Mouse (Mus musculus): ENCODE results near the gene Nabp1. TPM values are rescaled to one million over a fixed set of nuclear protein-coding genes. Genes with fewer than 3 reads are reported as not detected.
A peak's percentile ranks its signal among the peaks of the same experiment; 100 is the strongest.

Gene Nabp1
- total RNA-seq (2015; ENCODE audit: low replicate concordance), result 6.1 and 16.3 TPM in 2 replicates
- 14.8 and 16.7 TPM in 2 replicates for total RNA-seq (2017; ENCODE audit: low replicate concordance)

GRCm38 (mm10) chr1:51478262-51479026 lies at the start of gene Nabp1:
Gene Nabp1, minus strand, starts transcription at chr1:51478425.
- peak; percentile 99 for ATAC-seq (replicated peaks; ENCODE audit: low FRiP score, poor library complexity, severe bottlenecking)

DNA sequence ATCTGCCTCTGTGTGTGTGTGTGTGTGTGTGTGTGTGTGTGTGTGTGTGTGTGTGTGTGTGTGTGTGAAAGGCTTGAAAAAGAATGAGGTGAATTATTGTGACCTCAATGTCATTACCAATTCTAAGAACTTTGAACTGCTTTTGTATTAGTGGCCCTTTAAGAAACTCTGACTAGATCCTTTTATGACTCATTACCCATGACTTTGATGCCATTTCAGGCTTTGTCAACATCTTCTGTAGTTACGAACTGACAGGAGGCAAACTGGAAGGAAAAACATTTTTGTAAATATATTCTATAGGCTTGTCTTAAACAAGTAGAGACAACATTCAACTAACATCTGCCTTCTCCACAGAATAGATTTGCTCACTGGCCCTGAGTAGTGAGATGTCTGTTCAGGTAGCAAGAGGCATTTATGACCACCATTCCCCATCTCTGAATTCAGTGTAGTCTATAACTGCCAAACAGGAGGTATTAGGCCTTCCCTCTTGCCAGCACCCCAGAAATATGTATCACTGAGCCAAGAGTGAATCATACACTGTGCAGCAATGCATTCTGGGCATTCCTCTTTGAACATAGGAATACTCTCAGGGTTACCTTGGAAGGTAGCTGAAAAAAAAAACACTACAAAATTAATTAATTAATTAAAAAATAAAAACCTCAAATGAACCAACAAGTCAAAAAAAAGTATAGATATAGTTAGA lies 47.5 kb upstream of the Nabp1 start:
- no peak for ATAC-seq (replicated peaks; ENCODE audit: low FRiP score, poor library complexity, severe bottlenecking)

- ATAC-seq (replicated peaks; ENCODE audit: low FRiP score, poor library complexity, severe bottlenecking), result no peak
These were observed 43.4 kb upstream of the Nabp1 start for GRCm38 (mm10) chr1:51521651-51522050.

GRCm38 (mm10) chr1:51520246-51520780 lies 42.1 kb upstream of the Nabp1 start:
- ATAC-seq (replicated peaks; ENCODE audit: low FRiP score, poor library complexity, severe bottlenecking), result no peak

DNA sequence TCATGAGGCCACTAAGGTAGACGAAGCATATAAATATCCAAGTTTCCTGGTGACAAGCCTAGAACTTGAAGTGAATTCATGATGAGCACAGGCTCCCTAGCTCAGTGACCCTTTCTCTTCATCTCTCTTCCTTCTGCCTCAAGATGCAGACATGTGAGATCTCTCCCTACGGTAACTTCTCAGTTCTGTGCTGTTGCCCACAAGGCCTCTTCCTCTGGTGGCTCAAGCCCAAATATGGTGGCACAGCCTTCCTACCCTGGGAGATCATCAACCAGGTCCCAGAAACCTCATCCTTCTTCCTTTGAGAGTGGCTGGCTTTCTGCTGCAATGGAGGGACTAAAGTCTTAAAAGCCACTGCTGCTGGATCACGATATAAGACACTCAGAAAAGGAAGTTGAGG lies 40.9 kb upstream of the Nabp1 start:
- ATAC-seq (replicated peaks; ENCODE audit: low FRiP score, poor library complexity, severe bottlenecking), result no peak

DNA sequence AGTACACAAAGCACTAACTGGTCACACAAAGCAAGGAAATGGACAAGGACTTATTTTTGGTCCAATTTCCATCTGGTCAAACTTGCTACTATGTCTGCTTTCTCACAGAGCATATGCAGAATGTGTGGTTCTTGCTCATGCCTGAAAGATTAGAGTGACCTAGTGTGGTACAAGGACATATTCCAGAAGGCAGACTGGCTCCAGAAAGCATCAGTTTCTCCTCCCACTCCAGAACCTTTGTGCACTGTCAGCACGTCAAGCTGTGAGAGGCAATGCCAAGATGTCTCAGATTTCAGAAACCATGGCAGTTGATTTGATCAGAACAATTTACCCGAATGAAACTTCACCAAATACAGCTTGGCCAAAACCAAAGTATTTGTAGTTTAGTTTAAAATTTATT lies 37.4 kb upstream of the Nabp1 start:
- no peak for ATAC-seq (replicated peaks; ENCODE audit: low FRiP score, poor library complexity, severe bottlenecking)

DNA sequence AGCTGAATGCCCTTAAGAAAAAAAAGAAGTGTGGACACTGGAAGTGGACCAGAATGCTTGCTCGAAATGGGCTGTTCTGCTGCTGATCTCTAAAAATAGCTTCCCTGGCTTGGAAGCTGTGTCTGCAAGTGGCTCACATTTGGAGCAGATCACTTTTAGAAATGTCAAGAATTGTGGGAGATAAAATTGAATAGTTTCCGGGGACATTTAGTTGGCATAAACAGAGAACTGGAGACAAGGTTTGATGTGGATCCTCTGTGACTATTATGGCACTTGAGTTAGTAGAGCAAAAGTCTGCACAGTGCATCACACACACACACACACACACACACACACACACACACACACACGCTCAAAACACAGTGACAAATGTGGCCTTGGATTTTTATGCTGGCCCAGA lies 36.8 kb upstream of the Nabp1 start:
- no peak for ATAC-seq (replicated peaks; ENCODE audit: low FRiP score, poor library complexity, severe bottlenecking)

- ATAC-seq (replicated peaks; ENCODE audit: low FRiP score, poor library complexity, severe bottlenecking), result no peak
These were observed 36.2 kb upstream of the Nabp1 start for GRCm38 (mm10) chr1:51514379-51514778.

DNA sequence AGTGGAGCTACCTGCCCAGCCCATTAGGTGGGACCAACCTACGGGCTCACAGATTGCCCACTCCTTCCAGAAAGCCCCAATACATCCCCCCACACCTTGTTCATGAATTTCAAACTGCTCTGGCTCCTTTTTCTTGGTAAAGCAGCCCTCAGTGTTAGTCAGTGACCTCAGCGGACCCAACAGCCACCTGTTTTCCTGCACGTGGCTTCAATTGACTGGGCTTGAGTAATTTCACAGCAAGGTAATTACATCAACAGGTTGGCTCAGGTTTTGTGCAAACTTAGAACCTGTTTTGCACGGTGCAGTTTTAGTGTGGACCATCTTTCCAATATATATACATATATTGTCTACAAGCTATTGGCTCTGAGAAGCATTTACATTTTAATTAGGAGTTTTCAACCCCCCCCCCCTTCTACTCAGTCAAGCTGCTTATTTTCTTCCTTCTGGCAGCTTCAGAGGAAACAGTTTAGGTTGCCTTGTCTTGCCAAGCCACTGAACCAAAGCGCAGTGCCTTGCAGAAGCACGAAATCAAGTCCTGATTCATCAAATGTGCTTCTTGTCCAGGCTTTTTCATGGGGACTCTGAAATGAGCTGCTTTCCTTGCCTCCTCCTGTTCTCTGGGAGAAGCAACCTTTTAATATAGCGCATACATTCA lies 35.0 kb upstream of the Nabp1 start:
- no peak for ATAC-seq (replicated peaks; ENCODE audit: low FRiP score, poor library complexity, severe bottlenecking)

- no peak for ATAC-seq (replicated peaks; ENCODE audit: low FRiP score, poor library complexity, severe bottlenecking)
These were observed 34.1 kb upstream of the Nabp1 start for GRCm38 (mm10) chr1:51512326-51512725.

- ATAC-seq (replicated peaks; ENCODE audit: low FRiP score, poor library complexity, severe bottlenecking), result no peak
These were observed 31.6 kb upstream of the Nabp1 start for GRCm38 (mm10) chr1:51509776-51510175.

- ATAC-seq (replicated peaks; ENCODE audit: low FRiP score, poor library complexity, severe bottlenecking), result no peak
These were observed 30.9 kb upstream of the Nabp1 start for GRCm38 (mm10) chr1:51509083-51509482.

DNA sequence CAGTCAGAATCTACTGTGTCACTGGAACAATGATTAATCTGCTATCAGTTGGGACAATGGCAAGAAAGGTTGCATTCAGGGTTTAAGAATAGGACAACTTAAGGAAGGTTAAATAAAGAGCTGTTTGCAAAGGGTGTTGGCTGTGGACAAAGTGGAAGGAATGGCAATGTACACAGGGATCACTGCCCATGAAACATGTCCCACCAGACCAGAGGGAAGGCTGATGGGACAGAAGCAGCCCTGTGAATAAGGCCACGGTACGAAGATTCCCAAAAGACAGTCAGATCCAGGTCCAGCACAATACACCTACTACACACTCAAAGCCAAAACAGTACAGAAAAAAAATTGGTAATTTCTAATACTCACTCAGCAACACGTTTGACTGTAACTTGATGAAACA lies 30.3 kb upstream of the Nabp1 start:
- ATAC-seq (replicated peaks; ENCODE audit: low FRiP score, poor library complexity, severe bottlenecking), result no peak

DNA sequence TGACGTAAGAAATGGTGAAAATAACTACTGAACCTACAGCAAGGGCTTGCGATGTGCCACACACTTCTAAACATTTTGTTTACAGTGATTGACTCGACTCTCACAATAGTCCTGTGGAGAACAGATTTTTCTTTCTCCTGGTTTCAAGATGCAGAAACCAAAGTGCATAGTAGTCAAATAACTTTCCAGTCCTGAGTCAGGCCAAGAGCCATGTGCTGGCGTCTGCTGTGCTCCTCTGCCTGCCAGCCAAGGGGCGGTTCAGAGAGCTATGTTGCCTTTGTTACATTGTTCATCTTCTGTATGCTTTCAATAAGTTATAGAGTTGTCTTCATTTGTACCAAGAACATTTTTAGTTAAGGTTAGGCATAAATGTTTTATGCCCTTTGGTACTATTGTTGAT lies 29.2 kb upstream of the Nabp1 start:
- no peak for ATAC-seq (replicated peaks; ENCODE audit: low FRiP score, poor library complexity, severe bottlenecking)

DNA sequence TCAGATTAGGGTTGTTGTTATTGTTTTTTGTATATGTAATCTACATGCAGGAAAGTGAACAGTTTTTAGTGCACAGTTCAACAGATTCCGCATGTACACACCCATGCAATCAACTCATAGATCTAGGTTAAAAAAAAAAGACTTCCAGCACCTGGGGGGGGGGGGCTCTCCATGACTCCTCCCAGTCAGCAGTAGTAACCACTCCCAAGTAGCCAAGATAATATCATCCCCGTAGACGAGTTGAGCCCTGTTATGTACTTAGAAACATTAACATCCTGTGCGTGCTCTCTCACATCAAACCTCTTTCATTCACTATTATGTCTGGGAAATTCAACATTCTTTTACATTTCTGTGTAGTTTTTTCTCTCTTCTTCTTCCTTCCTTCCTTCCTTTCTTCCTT lies 28.0 kb upstream of the Nabp1 start:
- no peak for ATAC-seq (replicated peaks; ENCODE audit: low FRiP score, poor library complexity, severe bottlenecking)

- no peak for ATAC-seq (replicated peaks; ENCODE audit: low FRiP score, poor library complexity, severe bottlenecking)
These were observed 27.4 kb upstream of the Nabp1 start for GRCm38 (mm10) chr1:51505632-51506031.

DNA sequence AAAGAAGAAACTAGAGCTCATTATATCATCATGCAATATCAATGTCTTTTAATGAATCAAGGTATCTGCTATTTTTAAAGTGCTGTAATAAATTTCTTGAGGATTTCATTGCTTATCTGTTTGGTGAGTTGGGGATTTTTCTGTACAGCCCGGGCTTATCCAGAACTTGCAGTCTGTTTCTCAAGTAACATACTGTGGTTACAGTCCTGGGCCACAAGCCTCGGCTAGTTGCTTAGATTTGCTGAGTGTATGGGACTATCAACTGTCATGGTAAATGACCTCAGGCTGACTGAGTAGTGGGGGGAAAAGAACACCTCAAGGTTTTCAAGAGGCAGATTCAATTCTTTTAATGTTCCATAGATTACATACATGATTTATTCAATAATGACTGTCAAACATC lies 24.8 kb upstream of the Nabp1 start:
- ATAC-seq (replicated peaks; ENCODE audit: low FRiP score, poor library complexity, severe bottlenecking), result no peak

GRCm38 (mm10) chr1:51502353-51502752 lies 24.1 kb upstream of the Nabp1 start:
- no peak for ATAC-seq (replicated peaks; ENCODE audit: low FRiP score, poor library complexity, severe bottlenecking)

- ATAC-seq (replicated peaks; ENCODE audit: low FRiP score, poor library complexity, severe bottlenecking), result no peak
These were observed 23.0 kb upstream of the Nabp1 start for GRCm38 (mm10) chr1:51501251-51501650.

- ATAC-seq (replicated peaks; ENCODE audit: low FRiP score, poor library complexity, severe bottlenecking), result no peak
These were observed 20.4 kb upstream of the Nabp1 start for GRCm38 (mm10) chr1:51498601-51499098.
